Mouse (Mus musculus): ENCODE measurements at regions not wholly inside any gene's neighbourhood (a gene's known extent, or its start where the extent isn't known, plus 50 kb on each side); places are given as distances from the start of the nearest gene placed in this dataset.

- Histone ChIP-seq H3K9ac (ENCODE audit: low read depth, low read length) (no peak overlapping the region), H3K4me1 (ENCODE audit: control insufficient read depth, insufficient read depth, low read length) (no peaks in the 10 kb centered on the region), H3K36me3 (ENCODE audit: control insufficient read depth, insufficient read depth, low read length) (no peaks in the 10 kb centered on the region), H3K27me3 (replicated peaks; ENCODE audit: control insufficient read depth, insufficient read depth, low read length) (no peaks in the 10 kb centered on the region), H3K27ac (replicated peaks; ENCODE audit: low read depth, low read length) (no peak overlapping the region), H3K4me2 (ENCODE audit: low read depth, low read length) (no peak overlapping the region), H3K4me3 (ENCODE audit: low read depth, low read length) (no peak overlapping the region), H3K9me3 (ENCODE audit: control insufficient read depth, low read length) (no peaks in the 10 kb centered on the region)
- no peak for ATAC-seq (ENCODE audit: low read depth)
- no peak for DNase-seq (ENCODE audit: low spot score)
- WGBS = 80% methylated on average over 1 of the region's 1 CpGs
Observed at GRCm38 (mm10) chrX:18960465-18960864, 499.3 kb upstream of the 4930578C19Rik start.

GRCm38 (mm10) chrX:18942612-18943011 lies 481.4 kb upstream of the 4930578C19Rik start:
- Histone ChIP-seq H3K27ac (replicated peaks; ENCODE audit: low read depth, low read length) (no peak overlapping the region), H3K9ac (ENCODE audit: low read depth, low read length) (no peak overlapping the region), H3K36me3 (ENCODE audit: control insufficient read depth, insufficient read depth, low read length) (no peaks in the 10 kb centered on the region), H3K4me3 (ENCODE audit: low read depth, low read length) (no peak overlapping the region), H3K4me2 (ENCODE audit: low read depth, low read length) (no peak overlapping the region), H3K27me3 (replicated peaks; ENCODE audit: control insufficient read depth, insufficient read depth, low read length) (no peaks in the 10 kb centered on the region), H3K9me3 (ENCODE audit: control insufficient read depth, low read length) (no peaks in the 10 kb centered on the region), H3K4me1 (ENCODE audit: control insufficient read depth, insufficient read depth, low read length) (no peaks in the 10 kb centered on the region)
- no peak for DNase-seq (ENCODE audit: low spot score)
- WGBS = 79% methylated on average over 1 of the region's 1 CpGs
- ATAC-seq (ENCODE audit: low read depth) = no peak

GRCm38 (mm10) chrX:18933340-18933739 lies 472.1 kb upstream of the 4930578C19Rik start:
- Histone ChIP-seq H3K27me3 (replicated peaks; ENCODE audit: control insufficient read depth, insufficient read depth, low read length) (no peaks in the 10 kb centered on the region), H3K36me3 (ENCODE audit: control insufficient read depth, insufficient read depth, low read length) (no peaks in the 10 kb centered on the region), H3K4me1 (ENCODE audit: control insufficient read depth, insufficient read depth, low read length) (no peaks in the 10 kb centered on the region), H3K9ac (ENCODE audit: low read depth, low read length) (no peak overlapping the region), H3K27ac (replicated peaks; ENCODE audit: low read depth, low read length) (no peak overlapping the region), H3K9me3 (ENCODE audit: control insufficient read depth, low read length) (no peaks in the 10 kb centered on the region), H3K4me3 (ENCODE audit: low read depth, low read length) (no peak overlapping the region), H3K4me2 (ENCODE audit: low read depth, low read length) (no peak overlapping the region)
- DNase-seq (ENCODE audit: low spot score) (no peak), ATAC-seq (ENCODE audit: low read depth) (no peak)
- WGBS = 69% methylated on average over 1 of the region's 1 CpGs

GRCm38 (mm10) chrX:18923084-18923483 lies 461.9 kb upstream of the 4930578C19Rik start:
- Histone ChIP-seq H3K4me3 (ENCODE audit: low read depth, low read length) (no peak overlapping the region), H3K27me3 (replicated peaks; ENCODE audit: control insufficient read depth, insufficient read depth, low read length) (no peaks in the 10 kb centered on the region), H3K27ac (replicated peaks; ENCODE audit: low read depth, low read length) (no peak overlapping the region), H3K9me3 (ENCODE audit: control insufficient read depth, low read length) (no peaks in the 10 kb centered on the region), H3K4me2 (ENCODE audit: low read depth, low read length) (no peak overlapping the region), H3K4me1 (ENCODE audit: control insufficient read depth, insufficient read depth, low read length) (no peaks in the 10 kb centered on the region), H3K36me3 (ENCODE audit: control insufficient read depth, insufficient read depth, low read length) (no peaks in the 10 kb centered on the region), H3K9ac (ENCODE audit: low read depth, low read length) (no peak overlapping the region)
- no peak for ATAC-seq (ENCODE audit: low read depth)
- no peak for DNase-seq (ENCODE audit: low spot score)
- WGBS = 67% methylated on average over 1 of the region's 1 CpGs

DNA sequence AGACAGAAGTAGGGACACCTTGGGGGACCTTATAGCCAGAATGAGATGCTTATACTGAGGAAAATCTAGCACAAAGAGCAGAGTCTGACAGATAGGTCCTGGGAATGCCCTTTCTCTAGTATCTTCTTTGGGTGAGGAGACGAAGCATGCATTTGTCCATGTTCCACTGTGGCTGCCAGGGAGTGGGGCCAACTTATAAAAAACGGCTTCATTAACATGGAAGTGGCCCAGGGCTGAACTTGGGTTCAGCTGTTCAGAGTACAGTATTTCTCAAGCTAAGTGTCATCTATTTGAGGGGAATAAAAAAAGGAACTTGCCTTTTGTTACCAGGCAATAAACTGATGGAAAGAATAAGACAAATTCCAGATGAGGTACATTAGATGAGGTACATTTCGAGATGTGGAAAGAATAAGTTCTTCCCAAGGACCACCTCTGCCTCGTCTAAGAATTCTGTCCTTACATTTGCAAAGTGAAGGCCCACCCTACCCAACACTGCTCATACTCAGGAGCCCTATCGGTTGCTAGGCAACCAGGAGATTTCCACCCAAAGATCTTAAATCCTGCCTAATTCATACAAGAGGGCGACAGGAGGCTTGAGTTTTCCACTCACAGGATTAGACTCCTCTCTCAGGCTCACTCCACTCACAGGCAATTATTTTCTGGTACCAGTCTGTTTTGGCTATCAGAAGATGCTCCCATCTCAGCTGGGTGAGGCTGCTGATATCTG lies 460.3 kb upstream of the 4930578C19Rik start:
- no peaks in the 10 kb centered on the region for H3K9me3 ChIP-seq (ENCODE audit: control insufficient read depth, low read length)
- H3K4me3 ChIP-seq (ENCODE audit: low read depth, low read length) = no peak overlapping the region
- no peak overlapping the region for H3K9ac ChIP-seq (ENCODE audit: low read depth, low read length)
- DNase-seq (ENCODE audit: low spot score) = no peak
- no peaks in the 10 kb centered on the region for H3K36me3 ChIP-seq (ENCODE audit: control insufficient read depth, insufficient read depth, low read length)
- WGBS = 55% methylated on average over 6 of the region's 6 CpGs
- H3K4me1 ChIP-seq (ENCODE audit: control insufficient read depth, insufficient read depth, low read length) = no peaks in the 10 kb centered on the region
- no peak for ATAC-seq (ENCODE audit: low read depth)
- H3K27ac ChIP-seq (replicated peaks; ENCODE audit: low read depth, low read length) = no peak overlapping the region
- H3K27me3 ChIP-seq (replicated peaks; ENCODE audit: control insufficient read depth, insufficient read depth, low read length) = no peaks in the 10 kb centered on the region
- no peak overlapping the region for H3K4me2 ChIP-seq (ENCODE audit: low read depth, low read length)

DNA sequence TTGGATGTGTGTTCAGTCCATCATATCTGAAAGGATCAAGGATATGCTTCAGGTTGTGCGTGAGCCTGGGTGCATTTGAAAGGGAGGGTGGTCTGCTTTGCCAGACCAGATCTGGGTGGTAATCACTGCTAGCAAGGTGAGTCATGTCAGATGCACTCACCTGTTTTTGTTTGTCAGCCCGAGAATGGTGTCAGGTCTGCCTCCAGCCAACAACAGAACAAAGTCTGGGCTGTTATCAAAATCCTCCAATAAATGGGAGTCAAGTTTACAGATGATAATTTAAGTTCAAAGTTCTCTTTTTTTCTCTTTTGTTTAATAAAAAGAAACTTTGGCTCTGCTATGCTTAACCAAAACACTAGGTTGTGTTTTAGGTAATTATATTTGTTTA lies 421.6 kb upstream of the 4930578C19Rik start:
- no peak for ATAC-seq (ENCODE audit: low read depth)
- Histone ChIP-seq H3K4me1 (ENCODE audit: control insufficient read depth, insufficient read depth, low read length) (no peaks in the 10 kb centered on the region), H3K36me3 (ENCODE audit: control insufficient read depth, insufficient read depth, low read length) (no peaks in the 10 kb centered on the region), H3K27me3 (replicated peaks; ENCODE audit: control insufficient read depth, insufficient read depth, low read length) (no peaks in the 10 kb centered on the region), H3K9ac (ENCODE audit: low read depth, low read length) (no peak overlapping the region), H3K4me2 (ENCODE audit: low read depth, low read length) (no peak overlapping the region), H3K4me3 (ENCODE audit: low read depth, low read length) (no peak overlapping the region), H3K27ac (replicated peaks; ENCODE audit: low read depth, low read length) (no peak overlapping the region), H3K9me3 (ENCODE audit: control insufficient read depth, low read length) (no peaks in the 10 kb centered on the region)
- no peak for DNase-seq (ENCODE audit: low spot score)
- 75% methylated on average over 2 of the region's 2 CpGs for WGBS

DNA sequence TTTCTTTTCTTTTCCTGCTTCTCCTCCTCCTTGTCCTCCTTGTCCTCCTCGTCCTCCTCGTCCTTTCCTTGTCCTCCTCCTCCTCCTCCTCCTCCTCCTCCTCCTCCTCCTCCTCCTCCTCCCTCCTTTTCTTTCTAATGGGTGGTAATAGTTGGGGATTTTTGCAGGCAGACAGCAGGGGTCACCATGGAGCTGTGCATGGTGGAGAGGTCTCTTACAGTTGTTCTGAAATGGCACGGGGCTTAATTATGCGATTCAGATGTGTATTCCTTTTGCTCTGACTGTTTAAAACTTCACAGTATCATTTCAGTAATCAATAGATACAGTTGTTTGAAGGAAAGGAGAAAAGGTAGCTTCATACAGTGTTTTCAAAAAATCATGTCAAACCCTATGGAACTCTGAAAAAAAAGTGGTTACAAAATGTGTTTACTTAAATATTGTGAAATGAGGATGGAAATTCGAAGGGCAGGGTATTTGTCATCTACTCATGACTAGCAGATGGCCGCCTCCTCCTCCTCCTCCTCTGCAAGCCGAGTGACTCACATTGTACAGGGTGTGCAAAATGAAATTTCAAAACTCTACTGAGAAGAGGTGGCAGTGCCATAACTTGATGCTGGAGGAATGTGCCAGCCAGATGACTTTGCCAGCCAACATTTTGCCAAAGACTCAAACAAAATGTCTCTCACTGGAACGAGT lies 421.0 kb upstream of the 4930578C19Rik start:
- Histone ChIP-seq H3K27me3 (replicated peaks; ENCODE audit: control insufficient read depth, insufficient read depth, low read length) (no peaks in the 10 kb centered on the region), H3K9ac (ENCODE audit: low read depth, low read length) (no peak overlapping the region), H3K36me3 (ENCODE audit: control insufficient read depth, insufficient read depth, low read length) (no peaks in the 10 kb centered on the region), H3K9me3 (ENCODE audit: control insufficient read depth, low read length) (no peaks in the 10 kb centered on the region), H3K27ac (replicated peaks; ENCODE audit: low read depth, low read length) (no peak overlapping the region), H3K4me1 (ENCODE audit: control insufficient read depth, insufficient read depth, low read length) (no peaks in the 10 kb centered on the region), H3K4me2 (ENCODE audit: low read depth, low read length) (no peak overlapping the region), H3K4me3 (ENCODE audit: low read depth, low read length) (no peak overlapping the region)
- DNase-seq (ENCODE audit: low spot score) (peak; percentile 4), ATAC-seq (ENCODE audit: low read depth) (no peak)
- 52% methylated on average over 8 of the region's 8 CpGs for WGBS

DNA sequence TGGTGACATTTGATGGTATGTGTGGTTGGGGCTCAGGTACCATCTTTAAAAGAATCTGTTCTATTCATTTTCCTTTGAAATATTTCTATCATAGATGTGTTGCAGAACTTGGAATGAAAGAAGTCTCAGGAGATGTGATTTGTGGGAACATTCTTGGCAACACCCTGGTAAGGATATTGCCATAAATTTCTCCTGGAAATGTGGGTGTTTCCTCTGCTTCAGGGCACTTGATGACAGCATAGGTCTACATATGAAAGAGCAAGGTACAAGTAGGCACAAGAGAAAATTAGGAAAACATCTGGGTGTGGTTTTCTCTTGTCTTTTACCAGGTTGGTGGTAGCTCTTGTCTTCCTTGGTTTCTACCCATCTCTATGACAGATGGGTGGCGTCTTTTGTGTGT lies 414.5 kb upstream of the 4930578C19Rik start:
- Histone ChIP-seq H3K9me3 (ENCODE audit: control insufficient read depth, low read length) (no peaks in the 10 kb centered on the region), H3K4me3 (ENCODE audit: low read depth, low read length) (no peak overlapping the region), H3K27ac (replicated peaks; ENCODE audit: low read depth, low read length) (no peak overlapping the region), H3K4me1 (ENCODE audit: control insufficient read depth, insufficient read depth, low read length) (no peaks in the 10 kb centered on the region), H3K36me3 (ENCODE audit: control insufficient read depth, insufficient read depth, low read length) (no peaks in the 10 kb centered on the region), H3K27me3 (replicated peaks; ENCODE audit: control insufficient read depth, insufficient read depth, low read length) (no peaks in the 10 kb centered on the region), H3K4me2 (ENCODE audit: low read depth, low read length) (no peak overlapping the region), H3K9ac (ENCODE audit: low read depth, low read length) (no peak overlapping the region)
- no peak for DNase-seq (ENCODE audit: low spot score)
- 54% methylated on average over 1 of the region's 1 CpGs for WGBS
- ATAC-seq (ENCODE audit: low read depth) = no peak

GRCm38 (mm10) chrX:18874051-18874450 lies 412.9 kb upstream of the 4930578C19Rik start:
- no peak for ATAC-seq (ENCODE audit: low read depth)
- Histone ChIP-seq H3K4me1 (ENCODE audit: control insufficient read depth, insufficient read depth, low read length) (no peaks in the 10 kb centered on the region), H3K27ac (replicated peaks; ENCODE audit: low read depth, low read length) (no peak overlapping the region), H3K4me2 (ENCODE audit: low read depth, low read length) (no peak overlapping the region), H3K9me3 (ENCODE audit: control insufficient read depth, low read length) (no peaks in the 10 kb centered on the region), H3K9ac (ENCODE audit: low read depth, low read length) (no peak overlapping the region), H3K27me3 (replicated peaks; ENCODE audit: control insufficient read depth, insufficient read depth, low read length) (no peaks in the 10 kb centered on the region), H3K4me3 (ENCODE audit: low read depth, low read length) (no peak overlapping the region), H3K36me3 (ENCODE audit: control insufficient read depth, insufficient read depth, low read length) (no peaks in the 10 kb centered on the region)
- DNase-seq (ENCODE audit: low spot score) = peak; percentile 58

All from embryonic facial prominence, embryonic 14.5 days (tissue).